Mouse (Mus musculus) MEL (cell line): ENCODE results near the gene Ints12. TPM values are rescaled to one million over a fixed set of nuclear protein-coding genes. Genes with fewer than 3 reads are reported as not detected.

ENCODE experiments used
- DNase-seq: peaks from one replicate; pipeline ENCODE4 v3.0.0; 2011; ENCODE audit warnings: low read depth, low spot score
- H3K27ac ChIP-seq: 2 replicates; pipeline ENCODE4 v1.5.1; 2012; ENCODE audit warnings: low read depth, mild to moderate bottlenecking, control low read depth, low read length, moderate library complexity; ENCODE audit not compliant: control insufficient read depth
- H3K27me3 ChIP-seq, 2 experiments: fragments of 150-350 bp in 1 of 2; sonication (generic) in 1 of 2; 2 replicates each; pipeline ENCODE4 v1.6.1; 2012; ENCODE audit warnings: low read length in 2 of 2, mild to moderate bottlenecking in 2 of 2, improper control_type of control experiment in 1 of 2, moderate library complexity in 1 of 2; ENCODE audit not compliant: insufficient read depth in 2 of 2, control insufficient read depth in 1 of 2
- H3K36me3 ChIP-seq, 2 experiments: 2 replicates each; pipeline ENCODE4 v1.6.1; 2012 to 2014; ENCODE audit warnings: low read length in 2 of 2, improper control_type of control experiment in 1 of 2, inconsistent platforms in 1 of 2, mild to moderate bottlenecking in 1 of 2; ENCODE audit not compliant: insufficient read depth in 2 of 2, control insufficient read depth in 1 of 2
- H3K4me1 ChIP-seq, 2 experiments: fragments of 150-350 bp in 1 of 2; sonication (generic) in 1 of 2; 2 replicates each; pipeline ENCODE4 v1.6.1; 2012; ENCODE audit warnings: low read length in 2 of 2, improper control_type of control experiment in 1 of 2, mild to moderate bottlenecking in 1 of 2; ENCODE audit not compliant: insufficient read depth in 2 of 2, control insufficient read depth in 1 of 2
- H3K4me3 ChIP-seq, 2 experiments: fragments of 150-350 bp in 1 of 2; sonication (generic) in 1 of 2; 2 replicates each; pipeline ENCODE4 v1.5.1; 2012; ENCODE audit warnings: low read depth in 2 of 2, low read length in 2 of 2, mild to moderate bottlenecking in 2 of 2, moderate library complexity in 2 of 2, control low read depth in 1 of 2, improper control_type of control experiment in 1 of 2; ENCODE audit not compliant: control insufficient read depth in 1 of 2, insufficient read depth in 1 of 2
- H3K79me2 ChIP-seq: 2 replicates; pipeline ENCODE4 v1.6.1; 2012; ENCODE audit warnings: mild to moderate bottlenecking, low read length, moderate library complexity; ENCODE audit not compliant: control insufficient read depth, poor library complexity, insufficient read depth
- H3K9ac ChIP-seq: 2 replicates; pipeline ENCODE4 v1.6.1; 2012; ENCODE audit warnings: low read depth, mild to moderate bottlenecking, control low read depth, low read length, moderate library complexity; ENCODE audit not compliant: control insufficient read depth, poor library complexity, severe bottlenecking
- H3K9me3 ChIP-seq: fragments of 150-350 bp; sonication (generic); replicated peaks from 2 replicates; pipeline ENCODE4 v1.6.1; 2012; ENCODE audit warnings: mild to moderate bottlenecking, low read length, improper control_type of control experiment, moderate library complexity; ENCODE audit not compliant: insufficient read depth
- CHD1 ChIP-seq: IDR thresholded peaks from 2 replicates; pipeline ENCODE4 v1.6.1; 2012; ENCODE audit warnings: low read depth, mild to moderate bottlenecking, inconsistent platforms, low read length, improper control_type of control experiment
- CHD2 ChIP-seq: IDR thresholded peaks from 2 replicates; pipeline ENCODE4 v1.6.1; 2011; ENCODE audit warnings: low read length, improper control_type of control experiment
- E2F4 ChIP-seq: IDR thresholded peaks from 2 replicates; pipeline ENCODE4 v1.6.1; 2011; ENCODE audit warnings: low read depth, low read length, improper control_type of control experiment, borderline replicate concordance
- ELF1 ChIP-seq: IDR thresholded peaks from 2 replicates; pipeline ENCODE4 v1.6.1; 2014; ENCODE audit warnings: low read depth, mild to moderate bottlenecking, inconsistent platforms, low read length, improper control_type of control experiment, moderate library complexity
- EP300 ChIP-seq, 2 experiments: IDR thresholded peaks; 2 replicates each; pipeline ENCODE4 v1.6.1; 2011; ENCODE audit warnings: improper control_type of control experiment in 2 of 2, low read length in 2 of 2, low read depth in 1 of 2, mild to moderate bottlenecking in 1 of 2
- GABPA ChIP-seq: IDR thresholded peaks from 2 replicates; pipeline ENCODE4 v1.6.1; 2012; ENCODE audit warnings: low read depth, mild to moderate bottlenecking, inconsistent platforms, low read length, improper control_type of control experiment, moderate library complexity
- GATA1 ChIP-seq: IDR thresholded peaks from 2 replicates; pipeline ENCODE4 v1.6.1; 2011; ENCODE audit warnings: low read depth, low read length, improper control_type of control experiment
- MAX ChIP-seq: IDR thresholded peaks from 2 replicates; pipeline ENCODE4 v1.6.1; 2011; ENCODE audit warnings: low read length, improper control_type of control experiment
- MAZ ChIP-seq: IDR thresholded peaks from 2 replicates; pipeline ENCODE4 v1.6.1; 2012; ENCODE audit warnings: low read depth, mild to moderate bottlenecking, inconsistent platforms, low read length, improper control_type of control experiment
- MXI1 ChIP-seq: IDR thresholded peaks from 2 replicates; pipeline ENCODE4 v1.6.1; 2011; ENCODE audit warnings: mild to moderate bottlenecking, low read depth, low read length, improper control_type of control experiment
- MYB ChIP-seq: IDR thresholded peaks from 2 replicates; pipeline ENCODE4 v1.6.1; 2011; ENCODE audit warnings: mild to moderate bottlenecking, low read depth, low read length, improper control_type of control experiment
- MYC ChIP-seq: IDR thresholded peaks from 2 replicates; pipeline ENCODE4 v1.6.1; 2011; ENCODE audit warnings: low read depth, mild to moderate bottlenecking, low read length, improper control_type of control experiment, moderate library complexity
- NELFE ChIP-seq: IDR thresholded peaks from 2 replicates; pipeline ENCODE4 v1.6.1; 2011; ENCODE audit warnings: low read depth, low read length, improper control_type of control experiment
- NRF1 ChIP-seq: IDR thresholded peaks from 2 replicates; pipeline ENCODE4 v1.6.1; 2014; ENCODE audit warnings: low read depth, mild to moderate bottlenecking, inconsistent platforms, low read length, improper control_type of control experiment, moderate library complexity; ENCODE audit not compliant: poor library complexity, insufficient read depth, severe bottlenecking
- POLR2AphosphoS2 ChIP-seq: IDR thresholded peaks from 2 replicates; pipeline ENCODE4 v1.6.1; 2011; ENCODE audit warnings: low read length, improper control_type of control experiment
- RCOR1 ChIP-seq: IDR thresholded peaks from 2 replicates; pipeline ENCODE4 v1.6.1; 2012; ENCODE audit warnings: low read depth, mild to moderate bottlenecking, inconsistent platforms, low read length, improper control_type of control experiment
- TBP ChIP-seq: IDR thresholded peaks from 2 replicates; pipeline ENCODE4 v1.8.0; 2011; ENCODE audit warnings: low read depth, low read length, improper control_type of control experiment
- TCF12 ChIP-seq: IDR thresholded peaks from 2 replicates; pipeline ENCODE4 v1.6.1; 2014; ENCODE audit warnings: low read depth, mild to moderate bottlenecking, inconsistent platforms, low read length, improper control_type of control experiment, moderate library complexity
- ZC3H11A ChIP-seq: IDR thresholded peaks from 2 replicates; pipeline ENCODE4 v1.6.1; 2012; ENCODE audit warnings: low read depth, mild to moderate bottlenecking, inconsistent platforms, low read length, improper control_type of control experiment
- ZMIZ1 ChIP-seq: IDR thresholded peaks from 2 replicates; pipeline ENCODE4 v1.6.1; 2012; ENCODE audit warnings: low read depth, mild to moderate bottlenecking, inconsistent platforms, low read length, improper control_type of control experiment, moderate library complexity
- ZNF384 ChIP-seq: IDR thresholded peaks from 2 replicates; pipeline ENCODE4 v1.6.1; 2012; ENCODE audit warnings: low read depth, mild to moderate bottlenecking, inconsistent platforms, low read length, improper control_type of control experiment
- polyA plus RNA-seq, 2 experiments: library from polyadenylated mRNA; stranded (reverse) in 1 of 2; unstranded in 1 of 2; fragments of >175 nt in 1 of 2; fragments of >200 nt in 1 of 2; gene quantifications; 2 replicates each; pipeline versions ENCODE4 v1.2.1 to v1.2.4; 2012; ENCODE audit warnings: low replicate concordance in 2 of 2, low read depth in 1 of 2; ENCODE audit not compliant: insufficient read length in 2 of 2, insufficient read depth in 1 of 2, missing spikeins in 1 of 2
- total RNA-seq: library from RNA; depleted of rRNA; stranded (reverse); fragments of 300-350 nt; gene quantifications from 2 replicates; pipeline ENCODE4 v1.2.3, GENCODE M21; 2012

Ints12 gene
- total and polyA plus RNA-seq, 3 experiments: 13.8 to 15.2 TPM; not detected in 1

- Histone ChIP-seq H3K4me3 (peak overlapping the region; percentile 87 to 98), H3K9ac (peak overlapping the region; percentile 97), H3K27me3 (no peaks in the 10 kb centered on the region), H3K4me1 (peaks cover 15 to 19% of the 10 kb centered on the region in 2 experiments), H3K79me2 (peaks cover 40% of the 10 kb centered on the region), H3K36me3 (peaks cover 0 to 29% of the 10 kb centered on the region in 2 experiments; a peak in 2 of 4 replicates), H3K27ac (peak overlapping the region; percentile 95), H3K9me3 (no peaks in the 10 kb centered on the region)
- TF ChIP-seq MXI1: no peak; the same call in 1 of the 2 replicates
- TF ChIP-seq POLR2AphosphoS2: peak; percentile 38; the same call in 1 of the 2 replicates
- TF ChIP-seq ELF1: 0 out of 2 replicates have a peak, but pooled peaks have one; percentile 19
- TF ChIP-seq NRF1: 0 out of 2 replicates have a peak, but pooled peaks have one; percentile 21
- no peak for TF ChIP-seq NELFE
- no peak for TF ChIP-seq E2F4
- no peak for TF ChIP-seq RCOR1
- 0 out of 2 replicates have a peak, but pooled peaks have one; percentile 34 for TF ChIP-seq MAX
- TF ChIP-seq ZC3H11A: no peak
- TF ChIP-seq GABPA: no peak
- peak; percentile 70; the same call in 1 of the 2 replicates for TF ChIP-seq ZMIZ1
- TF ChIP-seq EP300 (IDR thresholded peaks at IDR 0.05; ENCODE audit: low read depth in 1 of 2, low read length in 2 of 2): no peak
- no peak for TF ChIP-seq ZNF384
- no peak for TF ChIP-seq CHD2
- TF ChIP-seq TBP: peak; percentile 72
- TF ChIP-seq MAZ: no peak
- no peak for TF ChIP-seq MYB
- TF ChIP-seq TCF12: peak; percentile 15; the same call in 1 of the 2 replicates
- TF ChIP-seq GATA1: no peak
- peak; percentile 82 for DNase-seq
Measured at GRCm38 (mm10) chr3:133091121-133091663, 448 bp upstream of the Ints12 start.

GRCm38 (mm10) chr3:133092274-133092853 is 724 bp downstream of the Ints12 start:
- Histone ChIP-seq H3K4me1 (peaks cover 20 to 21% of the 10 kb centered on the region in 2 experiments), H3K36me3 (peaks cover 2 to 37% of the 10 kb centered on the region in 2 experiments), H3K27me3 (no peaks in the 10 kb centered on the region), H3K9me3 (no peaks in the 10 kb centered on the region), H3K4me3 (peak overlapping the region; percentile 87 to 88), H3K79me2 (peaks cover 37% of the 10 kb centered on the region), H3K9ac (peak overlapping the region; percentile 97), H3K27ac (peak overlapping the region; percentile 55)
- no peak for TF ChIP-seq MAZ
- no peak for TF ChIP-seq MYC
- peak; percentile 95 for TF ChIP-seq CHD1
- 0 out of 2 replicates have a peak, but pooled peaks have one; percentile 18 for TF ChIP-seq MAX
- DNase-seq: no peak
